Mouse (Mus musculus): ENCODE data around the gene Zdbf2.

DNA sequence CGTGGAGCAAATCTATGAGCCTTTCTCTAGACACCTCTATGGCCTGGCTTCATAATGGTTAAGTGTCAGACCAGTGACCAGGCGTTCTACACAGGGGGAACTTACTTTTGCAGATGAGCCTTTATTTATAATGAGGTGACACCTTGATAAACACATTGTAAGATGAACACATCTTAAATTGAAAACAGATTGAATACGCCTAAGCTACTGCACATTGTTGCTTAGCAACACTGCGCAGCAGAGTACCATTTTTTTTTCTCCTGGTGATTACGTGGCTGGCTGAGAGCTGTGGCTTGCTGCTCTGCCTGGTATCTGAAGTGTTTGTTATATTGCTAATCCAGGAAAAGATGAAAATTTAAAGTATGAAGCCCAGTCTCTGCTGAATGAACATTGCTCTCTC is 17.0 kb upstream of the Zdbf2 start:
- TF ChIP-seq POLR2A (IDR thresholded peaks at IDR 0.05; ENCODE audit: insufficient read length, low read depth) (no peak), SRF (IDR thresholded peaks at IDR 0.05; ENCODE audit: control insufficient read depth, insufficient read length, low read depth) (no peak), USF1 (IDR thresholded peaks at IDR 0.05; ENCODE audit: low read depth) (no peak), POLR2AphosphoS2 (IDR thresholded peaks at IDR 0.05; ENCODE audit: insufficient read length, low read depth) (no peak), MYOD1 (IDR thresholded peaks at IDR 0.05; ENCODE audit: control insufficient read depth in 1 of 3, insufficient read length in 2 of 3, low read depth in 2 of 3) (no peak), MAX (IDR thresholded peaks at IDR 0.05; ENCODE audit: low read depth) (no peak), CEBPB (IDR thresholded peaks at IDR 0.05; ENCODE audit: insufficient read depth, poor library complexity, severe bottlenecking) (no peak), E2F4 (IDR thresholded peaks at IDR 0.05; ENCODE audit: insufficient read depth) (no peak), TCF12 (IDR thresholded peaks at IDR 0.05; ENCODE audit: insufficient read depth, poor library complexity, severe bottlenecking) (no peak), REST (IDR thresholded peaks at IDR 0.05; ENCODE audit: insufficient read depth, insufficient read length) (no peak), MYOG (IDR thresholded peaks at IDR 0.05; ENCODE audit: control insufficient read depth in 1 of 3, insufficient read depth in 1 of 3, insufficient read length in 2 of 3, low read depth in 2 of 3) (no peak)
